Comparison of ENCODE assay signal across 8 mouse cellular contexts in genomic region chr4:129671491-129672082, GRCm38 (mm10). TPM values are rescaled to one million over a fixed set of nuclear protein-coding genes. Genes with fewer than 3 reads are reported as not detected.
A peak's percentile ranks its signal among the peaks of the same experiment; 100 is the strongest.
DNase-seq lines count a peak whose midpoint lies in the region; ATAC-seq and TF ChIP-seq lines count a peak whose summit lies in the region.

No protein-coding gene starts in this region.

- peak overlapping the region; percentile 72 for H3K4me2 ChIP-seq in liver, embryonic 12.5 days

- TF ChIP-seq CTCF in heart, adult 2 months (IDR thresholded peaks at IDR 0.05) = peak; percentile 90

- intact Hi-C loops in heart, adult 2 months (cut with DNase I) = loop anchor here (1.0 to 2.0 kb wide), 3 partner anchors 25 to 71 kb away; partner anchors contain the start of genes Khdrbs1 and Tmem39b

- no peaks in the 10 kb centered on the region for H3K27me3 ChIP-seq in heart, adult 2 months (ENCODE audit: control insufficient read depth, insufficient read depth, low read length)
- H3K27me3 ChIP-seq in liver, embryonic 12.5 days (replicated peaks) = no peaks in the 10 kb centered on the region

- no peak for TF ChIP-seq POLR2A in heart, adult 2 months (IDR thresholded peaks at IDR 0.05; ENCODE audit: insufficient read depth, low read depth, low read length)

- peak; percentile 72 for ATAC-seq in CD4-positive, CD25-positive, alpha-beta regulatory T cell, adult 4 months
- peak; percentile 73 for ATAC-seq in liver, embryonic 12.5 days
- 0 out of 2 replicates have a peak, but pooled peaks have one; percentile 40 for ATAC-seq in monocyte, adult 5-6 weeks (replicated peaks; ENCODE audit: insufficient number of reproducible peaks, low FRiP score, low TSS enrichment, poor library complexity, severe bottlenecking)

- no peaks in the 10 kb centered on the region for H3K9me3 ChIP-seq in liver, embryonic 12.5 days (replicated peaks)

- peaks cover 3% of the 10 kb centered on the region; the same call in 1 of the 2 replicates for H3K4me1 ChIP-seq in heart, adult 2 months (ENCODE audit: control insufficient read depth, insufficient read depth, low read length)
- H3K4me1 ChIP-seq in liver, embryonic 12.5 days = peaks cover 32% of the 10 kb centered on the region

- peak overlapping the region; percentile 85 for H3K4me3 ChIP-seq in heart, adult 2 months
- H3K4me3 ChIP-seq in liver, embryonic 12.5 days = peak overlapping the region; percentile 82

- peaks cover 2% of the 10 kb centered on the region; the same call in 1 of the 2 replicates for H3K79me2 ChIP-seq in heart, adult 2 months (replicated peaks; ENCODE audit: control insufficient read depth, insufficient read depth, low read length)

- H3K9ac ChIP-seq in heart, adult 2 months (ENCODE audit: low read depth, low read length) = peak overlapping the region; percentile 91
- peak overlapping the region; percentile 92 for H3K9ac ChIP-seq in liver, embryonic 12.5 days

- peak; percentile 74 for DNase-seq in ZHBTc4 (ENCODE audit: low read depth, low spot score)
- peak; percentile 80 for DNase-seq in embryo, embryonic 10 days (ENCODE audit: low spot score)
- peak; percentile 46 to 49 for DNase-seq in heart, adult 2 months
- DNase-seq in kidney, adult 11 months = peak; percentile 49
- DNase-seq in thymus, postnatal 0 days (ENCODE audit: low spot score) = peak; percentile 56

- H3K36me3 ChIP-seq in heart, adult 2 months (ENCODE audit: control insufficient read depth, insufficient read depth, low read length) = peaks cover 5% of the 10 kb centered on the region; the same call in 1 of the 2 replicates
- peaks cover 25% of the 10 kb centered on the region for H3K36me3 ChIP-seq in liver, embryonic 12.5 days

- no peak for TF ChIP-seq EP300 in heart, adult 2 months (IDR thresholded peaks at IDR 0.05; ENCODE audit: insufficient read depth, low read depth, low read length)

- peak overlapping the region; percentile 89 for H3K27ac ChIP-seq in heart, adult 2 months
- peak overlapping the region; percentile 90 for H3K27ac ChIP-seq in liver, embryonic 12.5 days

- 3% methylated on average over 12 of the region's 12 CpGs for WGBS in heart, adult 2 months
- 5% methylated on average over 12 of the region's 12 CpGs for WGBS in liver, embryonic 12.5 days (ENCODE audit: insufficient replicate concordance)

RNA-seq across cellular contexts. Expression of gene Kpna6, which starts 1.0 kb away (rescaled TPM):
- polyA plus RNA-seq in CD4-positive, CD25-positive, alpha-beta regulatory T cell, adult 4 months (2017; shearing (Covaris generic)) = 10 to 100 TPM; 11.8 to 12.0 TPM
- total RNA-seq in heart, adult 2 months (2021) = 10 to 100 TPM; 69.6 to 79.2 TPM
- 28.2 and 57.9 TPM in 2 replicates for polyA plus RNA-seq in heart, adult 2 months (2012; rRNA removed)
- polyA plus RNA-seq in liver, embryonic 12.5 days (2016; fragmentation: Nextera tagmentation; extraction: Ambion mirVana) = 10.0 and 10.3 TPM in 2 replicates
- 16.8 to 32.2 TPM (median 18.2 TPM) in 3 replicates for total RNA-seq in monocyte, adult 5-6 weeks (2017)
- polyA plus RNA-seq in thymus, postnatal 0 days (2015; fragmentation: Nextera tagmentation; extraction: Ambion mirVana) = 8.9 and 11.6 TPM in 2 replicates

RNA-seq across cellular contexts. Expression of gene Tmem39b, which starts 25.1 kb away (rescaled TPM):
- 10 to 100 TPM in 1 of 2 experiments, 1 to 10 TPM in 1; 8.1 to 16.8 TPM for polyA plus RNA-seq in CD4-positive, CD25-positive, alpha-beta regulatory T cell, adult 4 months (2017; shearing (Covaris generic))
- total RNA-seq in heart, adult 2 months (2021) = 1 to 10 TPM; 4.8 to 5.0 TPM
- 13.4 and 14.4 TPM in 2 replicates for polyA plus RNA-seq in heart, adult 2 months (2012; rRNA removed)
- 4.9 and 6.0 TPM in 2 replicates for polyA plus RNA-seq in liver, embryonic 12.5 days (2016; fragmentation: Nextera tagmentation; extraction: Ambion mirVana)
- total RNA-seq in monocyte, adult 5-6 weeks (2017) = 4.0 to 6.4 TPM (median 4.1 TPM) in 3 replicates
- polyA plus RNA-seq in thymus, postnatal 0 days (2015; fragmentation: Nextera tagmentation; extraction: Ambion mirVana) = 7.7 and 9.2 TPM in 2 replicates

RNA-seq across cellular contexts. Expression of gene Txlna, which starts 30.7 kb away (rescaled TPM):
- 10 to 100 TPM; 19.8 to 29.3 TPM for polyA plus RNA-seq in CD4-positive, CD25-positive, alpha-beta regulatory T cell, adult 4 months (2017; shearing (Covaris generic))
- 10 to 100 TPM; 25.6 to 27.2 TPM for total RNA-seq in heart, adult 2 months (2021)
- polyA plus RNA-seq in heart, adult 2 months (2012; rRNA removed) = 13.7 and 23.3 TPM in 2 replicates
- 45.4 and 45.7 TPM in 2 replicates for polyA plus RNA-seq in liver, embryonic 12.5 days (2016; fragmentation: Nextera tagmentation; extraction: Ambion mirVana)
- total RNA-seq in monocyte, adult 5-6 weeks (2017) = 27.6 to 67.4 TPM (median 64.4 TPM) in 3 replicates
- 57.4 and 64.5 TPM in 2 replicates for polyA plus RNA-seq in thymus, postnatal 0 days (2015; fragmentation: Nextera tagmentation; extraction: Ambion mirVana)

RNA-seq across cellular contexts. Expression of gene Ccdc28b, which starts 47.8 kb away (rescaled TPM):
- 10 to 100 TPM; 28.6 to 39.5 TPM for polyA plus RNA-seq in CD4-positive, CD25-positive, alpha-beta regulatory T cell, adult 4 months (2017; shearing (Covaris generic))
- total RNA-seq in heart, adult 2 months (2021) = 10 to 100 TPM; 11.3 to 16.8 TPM
- 10.8 and 22.5 TPM in 2 replicates for polyA plus RNA-seq in heart, adult 2 months (2012; rRNA removed)
- 16.6 and 19.9 TPM in 2 replicates for polyA plus RNA-seq in liver, embryonic 12.5 days (2016; fragmentation: Nextera tagmentation; extraction: Ambion mirVana)
- total RNA-seq in monocyte, adult 5-6 weeks (2017) = 30.9 to 112 TPM (median 62.0 TPM) in 3 replicates
- 81.7 and 87.2 TPM in 2 replicates for polyA plus RNA-seq in thymus, postnatal 0 days (2015; fragmentation: Nextera tagmentation; extraction: Ambion mirVana)

RNA-seq across cellular contexts. Expression of gene Iqcc, which starts 52.7 kb away (rescaled TPM):
- polyA plus RNA-seq in CD4-positive, CD25-positive, alpha-beta regulatory T cell, adult 4 months (2017; shearing (Covaris generic)) = 10 to 100 TPM; 48.4 to 68.7 TPM
- 10 to 100 TPM; 13.0 to 19.7 TPM for total RNA-seq in heart, adult 2 months (2021)
- 24.5 and 30.9 TPM in 2 replicates for polyA plus RNA-seq in heart, adult 2 months (2012; rRNA removed)
- polyA plus RNA-seq in liver, embryonic 12.5 days (2016; fragmentation: Nextera tagmentation; extraction: Ambion mirVana) = 14.7 and 16.5 TPM in 2 replicates
- total RNA-seq in monocyte, adult 5-6 weeks (2017) = 13.5 to 20.9 TPM (median 15.1 TPM) in 3 replicates
- polyA plus RNA-seq in thymus, postnatal 0 days (2015; fragmentation: Nextera tagmentation; extraction: Ambion mirVana) = 39.5 and 40.6 TPM in 2 replicates

Comparison
In these comparisons a context has a peak if more than half of its experiments do, and no peak if none do; other contexts are left out.
1. Peak in every context shown above with its lines: DNase-seq, ATAC-seq, H3K4me3 ChIP-seq and H3K27ac ChIP-seq.